Mouse (Mus musculus) kidney, postnatal 36 days (tissue): ENCODE measurements at regions not wholly inside any gene's neighbourhood (a gene's known extent, or its start where the extent isn't known, plus 50 kb on each side); places are given as distances from the start of the nearest gene placed in this dataset.
A peak's percentile ranks its signal among the peaks of the same experiment; 100 is the strongest.

ENCODE experiments used
- DNase-seq, 2 experiments: peaks; one replicate each; pipeline ENCODE4 v3.0.0; 2021 to 2022; ENCODE audit warnings: mixed read lengths in 2 of 2

DNA sequence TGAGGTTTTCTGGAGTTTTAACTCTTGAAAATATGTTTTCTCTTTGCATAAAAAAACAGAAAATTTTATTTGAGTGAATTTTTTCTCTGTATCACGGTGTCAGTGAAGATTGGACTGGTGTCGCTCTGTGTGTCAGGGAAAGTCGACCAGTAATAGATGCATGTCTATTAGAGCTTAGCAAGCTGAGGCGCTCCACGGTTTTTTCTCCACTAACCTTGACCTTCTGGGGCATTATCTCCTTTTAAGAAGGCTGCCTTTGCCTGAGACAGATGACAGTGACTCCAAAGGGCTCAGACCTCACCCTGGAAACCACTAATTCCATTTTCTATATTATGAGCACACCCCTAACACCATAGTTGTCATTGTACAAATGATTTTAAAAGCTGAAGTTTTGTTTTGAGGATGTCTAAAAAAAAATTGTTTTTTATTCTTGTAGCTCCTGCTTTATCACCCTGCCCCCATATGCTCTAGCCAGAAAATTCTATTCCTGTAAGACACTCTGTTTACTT is 561.8 kb downstream of the Gm43517 start:
- DNase-seq: no peak

DNA sequence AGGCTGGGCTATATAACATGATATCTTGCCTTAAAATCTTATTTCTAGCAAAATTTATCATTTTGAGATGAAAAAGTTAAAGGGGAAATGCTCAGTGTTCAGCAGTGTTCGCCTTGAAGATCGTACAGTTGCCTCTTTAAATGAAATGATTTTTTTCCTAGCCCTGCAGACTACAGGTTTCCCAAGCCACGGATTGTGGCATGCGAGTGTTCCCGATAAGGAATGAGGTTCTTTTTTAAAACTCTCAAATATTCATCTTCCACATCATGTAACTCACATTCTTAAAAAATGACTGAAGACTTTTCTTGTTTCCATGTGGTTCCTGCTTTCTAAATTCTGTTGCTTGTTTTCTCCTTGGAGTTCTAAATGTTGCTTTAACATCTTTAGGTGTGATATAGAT is 566.0 kb downstream of the Gm43517 start:
- no peak for DNase-seq

DNA sequence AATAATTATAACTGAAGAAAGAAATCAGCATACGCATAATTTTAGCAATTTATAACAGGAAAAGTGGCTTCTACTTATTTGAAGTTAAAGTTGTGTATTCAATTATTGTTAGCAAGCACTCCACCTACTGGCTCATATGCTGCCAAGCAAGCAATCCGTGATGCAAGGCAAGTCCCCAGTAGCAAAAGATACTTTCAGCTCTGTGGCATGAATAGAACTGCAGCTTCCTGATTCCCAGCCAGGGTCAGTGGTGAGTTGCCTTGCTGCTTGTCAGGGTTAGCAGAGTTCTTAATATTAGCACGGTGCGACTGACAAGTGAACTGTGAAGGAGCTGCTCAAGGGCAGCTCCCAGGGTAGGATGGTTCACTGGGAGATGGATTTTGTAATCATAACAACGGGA is 566.8 kb downstream of the Gm43517 start:
- DNase-seq: peak in 1 of 2 experiments; percentile 6

DNA sequence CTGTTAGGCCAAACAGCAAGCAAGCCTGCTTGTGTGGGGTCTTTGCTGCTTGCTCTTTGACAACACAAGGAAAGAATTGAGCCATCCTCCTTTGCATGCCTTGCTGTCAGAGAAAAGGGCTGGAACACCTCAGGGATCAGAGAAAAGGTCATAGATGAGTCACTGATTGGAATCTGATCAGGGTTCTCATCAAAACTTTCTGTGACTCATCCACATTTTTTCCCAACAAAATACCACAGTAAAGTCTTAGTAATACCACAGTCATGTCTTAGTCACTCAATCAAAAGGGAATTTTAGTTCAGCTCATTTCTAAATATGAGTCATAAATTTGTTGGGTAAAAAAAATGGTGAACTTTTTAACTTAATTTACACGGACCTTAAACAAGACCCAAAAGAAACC is 583.1 kb downstream of the Gm43517 start:
- DNase-seq: no peak

DNA sequence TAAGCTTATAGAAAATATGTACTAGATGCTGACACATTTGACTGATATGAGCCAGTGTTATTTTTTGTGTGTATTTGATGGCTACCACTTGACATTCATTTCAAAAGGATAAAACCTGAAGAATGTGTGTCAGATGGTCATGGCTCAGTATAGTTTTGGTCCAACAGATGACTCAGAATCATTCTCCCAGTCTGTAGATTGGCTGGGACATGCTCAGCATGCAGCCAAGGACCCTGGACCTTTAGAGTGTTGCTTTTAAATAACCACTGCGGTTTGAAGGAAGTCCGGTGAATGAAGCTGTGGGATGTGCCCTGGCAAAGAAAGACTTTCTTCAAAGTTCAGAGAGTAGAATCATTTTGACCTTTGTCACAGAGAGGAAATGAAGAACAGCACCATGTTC is 584.6 kb downstream of the Gm43517 start:
- no peak for DNase-seq

DNA sequence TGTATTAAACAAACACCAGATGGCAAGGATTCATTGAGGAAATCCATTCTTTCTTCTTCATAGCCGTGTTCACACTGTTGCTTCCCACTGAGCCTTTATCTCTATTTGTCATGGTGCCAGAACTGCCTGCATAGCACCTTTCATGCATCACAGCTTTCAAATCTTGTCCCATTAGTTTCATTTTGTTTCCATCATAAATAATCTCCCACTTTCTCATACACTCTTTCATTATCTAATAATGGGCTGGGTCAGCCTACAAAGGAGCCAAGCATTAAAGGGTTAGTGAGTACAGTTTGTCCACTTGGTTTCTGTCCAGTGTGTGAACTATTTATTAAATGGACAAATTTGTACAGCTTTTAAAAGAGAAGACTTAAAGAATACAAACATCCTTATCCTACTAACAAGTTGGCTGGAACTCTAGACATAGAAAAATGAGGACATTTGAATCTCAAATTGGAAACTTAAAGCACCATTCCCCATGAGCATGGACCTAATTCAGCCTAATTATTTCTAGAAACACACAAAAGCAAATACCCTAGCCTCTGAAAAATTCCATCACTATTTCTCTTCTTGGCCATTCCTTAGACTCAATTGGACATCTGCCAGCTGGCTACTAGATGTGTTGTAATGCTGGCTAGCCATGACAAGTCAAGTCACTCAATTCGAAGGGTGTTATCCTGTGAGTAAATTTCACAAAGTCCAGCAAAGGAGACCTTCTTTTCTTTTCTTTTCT is 589.8 kb downstream of the Gm43517 start:
- DNase-seq: no peak

DNA sequence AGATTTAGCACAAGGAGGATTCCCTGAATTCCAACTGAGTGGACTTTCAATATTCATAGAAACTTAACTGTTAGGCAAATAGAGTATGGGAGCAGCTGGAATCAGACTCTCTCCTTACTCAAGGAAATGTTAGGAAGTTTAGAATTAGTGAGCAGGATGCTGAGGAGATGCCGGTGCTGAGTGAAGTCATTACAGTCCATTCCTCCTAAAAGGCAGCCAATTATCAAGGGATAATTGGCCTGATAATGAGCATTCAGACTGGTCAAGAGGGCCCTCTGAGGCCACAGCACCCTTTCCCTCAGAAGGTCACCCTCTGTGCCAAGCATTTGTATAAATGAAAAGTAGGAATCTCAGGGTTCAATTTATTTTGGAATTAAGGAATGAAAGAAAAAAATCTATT is 590.6 kb downstream of the Gm43517 start:
- DNase-seq: no peak

DNA sequence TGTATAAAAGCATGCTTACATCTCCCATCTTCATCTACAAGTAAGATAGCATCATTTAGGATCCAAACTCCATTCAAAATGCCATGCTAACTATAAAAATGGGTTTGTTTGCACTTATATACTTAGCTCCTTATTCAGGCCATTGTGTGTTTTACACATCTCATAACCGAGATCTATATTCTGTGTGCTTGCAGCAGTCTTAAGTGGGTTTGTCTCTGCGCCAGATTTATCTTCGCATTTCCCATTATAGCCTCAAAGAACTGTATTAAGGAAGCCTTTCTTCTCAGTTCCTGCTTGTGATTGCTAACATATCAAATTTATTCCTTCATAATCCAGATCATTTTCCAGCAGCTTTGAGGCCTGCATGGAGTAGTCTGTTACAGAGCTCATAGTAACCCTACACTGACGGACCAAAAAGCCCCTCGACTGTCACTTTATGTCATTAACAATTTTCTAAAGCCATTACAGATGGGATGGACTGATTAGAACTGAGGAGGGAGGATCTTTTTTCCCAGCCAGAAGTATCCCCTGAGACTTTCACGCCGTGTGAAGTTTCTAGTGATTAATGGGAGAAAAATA is 607.6 kb downstream of the Gm43517 start:
- no peak for DNase-seq

DNA sequence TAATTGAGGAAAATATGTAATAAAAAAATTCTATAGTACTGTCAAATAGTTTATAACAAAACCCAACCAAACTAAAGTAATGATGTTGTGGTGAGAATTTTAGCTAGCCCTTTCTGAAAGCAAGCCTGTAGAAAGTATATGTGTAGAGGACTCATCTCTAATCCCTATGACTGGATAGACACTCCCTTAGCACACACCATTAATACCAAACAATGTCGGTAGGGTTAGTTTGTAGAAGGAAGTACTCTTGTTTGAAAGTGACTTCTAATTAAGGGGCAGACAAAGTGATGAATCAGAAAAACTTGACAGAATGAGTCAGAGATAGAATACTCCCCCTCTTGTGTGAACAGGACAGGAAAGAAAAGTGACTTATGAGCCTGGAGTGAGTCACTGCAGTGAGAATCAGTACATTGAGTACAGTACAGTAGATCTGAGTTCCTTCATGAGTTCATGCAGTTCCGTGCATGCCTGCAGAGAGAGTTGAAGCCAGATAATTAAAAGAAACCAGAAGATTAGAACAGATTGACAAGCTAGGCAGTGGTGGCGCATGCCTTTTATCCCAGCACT is 610.0 kb downstream of the Prkd1 start:
- no peak for DNase-seq

DNA sequence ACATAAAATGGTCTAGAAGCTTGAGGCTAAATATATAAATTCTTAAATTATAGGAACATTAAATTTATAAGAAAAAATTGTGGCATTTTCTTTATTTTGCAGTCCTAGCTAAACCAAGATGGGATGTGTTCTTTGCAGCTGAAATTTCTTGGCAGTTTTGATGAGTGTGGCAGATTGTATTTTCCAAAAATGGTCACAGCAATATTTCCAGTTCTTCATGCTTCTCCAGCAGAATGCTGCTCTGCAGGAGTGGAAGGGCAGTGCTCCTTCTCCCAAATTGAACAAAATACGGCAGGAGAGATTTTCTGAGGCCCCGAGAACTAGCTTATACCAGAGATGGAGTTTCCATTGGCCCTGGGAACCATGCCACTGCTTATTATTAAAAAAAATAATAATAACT is 587.6 kb downstream of the Prkd1 start:
- no peak for DNase-seq

DNA sequence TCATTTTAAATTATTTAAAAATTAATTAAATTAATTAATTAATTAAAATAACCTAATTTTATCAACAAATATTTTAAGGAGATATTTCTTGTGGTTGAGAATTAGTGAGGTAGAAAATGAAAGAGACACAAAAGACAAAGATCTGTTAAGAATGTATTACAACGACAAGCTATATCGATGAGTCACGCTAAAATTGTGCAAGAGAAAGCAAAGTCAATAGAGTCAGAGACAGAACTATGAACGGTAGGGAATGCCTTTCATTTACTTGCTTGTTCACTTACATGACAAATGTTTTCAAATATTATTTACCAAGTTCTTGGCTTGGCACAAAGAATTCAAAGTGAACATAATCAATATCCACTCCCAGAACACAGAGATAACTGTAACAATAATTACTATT is 582.5 kb downstream of the Prkd1 start:
- DNase-seq: no peak

DNA sequence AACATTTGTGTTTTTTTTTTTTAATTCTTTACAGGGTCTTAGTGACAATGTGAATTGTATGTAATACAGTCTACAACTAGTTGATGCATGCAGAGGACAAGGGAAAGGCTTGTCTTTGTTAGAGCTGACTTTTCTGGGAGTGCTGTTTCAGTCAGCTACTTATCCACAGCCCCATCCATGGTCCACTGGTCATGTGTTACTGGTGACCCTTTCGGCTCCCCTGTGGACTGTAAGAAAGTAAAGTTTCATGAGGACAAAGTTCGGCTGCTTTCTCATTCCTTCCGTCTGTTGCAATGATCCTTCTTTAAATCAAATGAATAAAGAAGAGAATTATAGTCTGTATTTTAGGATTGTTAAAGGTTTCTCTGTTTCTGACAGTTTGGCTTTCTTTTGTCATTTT is 577.1 kb downstream of the Prkd1 start:
- DNase-seq: peak; percentile 39 to 54

DNA sequence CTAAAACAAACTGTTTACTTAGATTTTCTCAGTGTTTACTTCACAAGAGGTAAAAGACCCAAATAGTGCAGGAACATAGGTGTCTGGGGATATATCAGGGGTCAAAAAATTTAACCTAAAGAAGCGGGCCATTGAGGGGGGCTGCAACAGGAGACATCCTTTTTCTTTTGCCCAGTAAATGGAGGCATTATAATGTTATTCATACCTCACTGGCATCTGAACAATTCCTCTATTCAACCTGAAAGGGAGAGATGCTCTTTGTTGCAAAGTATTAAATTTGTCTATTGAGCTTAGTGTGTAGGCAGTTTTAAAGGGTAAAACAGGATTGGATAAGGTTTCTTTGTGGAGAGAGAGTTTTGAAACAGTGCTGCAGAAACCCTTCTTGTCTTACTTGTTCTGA is 576.5 kb downstream of the Prkd1 start:
- no peak for DNase-seq

DNA sequence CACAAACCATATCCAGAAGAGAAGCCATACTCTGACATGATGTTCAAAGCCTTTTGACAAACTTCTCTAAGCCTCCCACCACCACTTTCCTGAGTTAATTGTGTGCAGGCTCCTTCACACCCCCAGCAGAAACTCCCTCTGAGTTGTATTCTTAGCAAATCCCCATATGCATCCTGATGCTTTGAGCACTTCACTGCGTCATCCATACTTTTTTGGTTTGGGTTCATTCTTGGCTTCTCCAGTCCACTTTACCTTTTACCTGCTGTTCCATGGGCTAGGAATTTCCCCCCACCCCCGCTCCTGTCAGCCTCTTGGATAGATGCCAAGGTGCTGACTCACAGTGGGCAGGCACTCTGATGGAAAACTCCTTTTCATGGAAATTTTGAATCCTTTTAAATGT is 575.2 kb downstream of the Prkd1 start:
- DNase-seq: peak; percentile 11 to 15

DNA sequence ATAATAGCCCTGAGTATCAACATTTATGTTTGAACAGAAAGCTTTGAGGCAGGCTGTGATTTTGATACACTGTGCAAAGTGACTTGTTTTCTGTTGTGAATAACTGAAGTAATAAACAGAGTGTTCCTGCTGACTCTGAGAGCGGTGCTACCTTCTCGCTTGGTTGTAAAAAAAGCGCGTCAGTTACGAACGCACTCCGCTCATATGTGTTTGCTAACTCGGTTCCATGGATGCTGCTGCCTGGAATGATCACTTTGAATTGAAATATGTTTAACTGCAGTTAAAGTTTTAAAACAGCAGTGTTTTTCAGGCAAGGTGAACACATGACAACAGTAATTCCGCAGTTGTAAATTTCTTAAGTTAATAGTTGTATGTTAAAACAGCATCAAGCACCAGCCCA is 567.7 kb downstream of the Prkd1 start:
- no peak for DNase-seq

DNA sequence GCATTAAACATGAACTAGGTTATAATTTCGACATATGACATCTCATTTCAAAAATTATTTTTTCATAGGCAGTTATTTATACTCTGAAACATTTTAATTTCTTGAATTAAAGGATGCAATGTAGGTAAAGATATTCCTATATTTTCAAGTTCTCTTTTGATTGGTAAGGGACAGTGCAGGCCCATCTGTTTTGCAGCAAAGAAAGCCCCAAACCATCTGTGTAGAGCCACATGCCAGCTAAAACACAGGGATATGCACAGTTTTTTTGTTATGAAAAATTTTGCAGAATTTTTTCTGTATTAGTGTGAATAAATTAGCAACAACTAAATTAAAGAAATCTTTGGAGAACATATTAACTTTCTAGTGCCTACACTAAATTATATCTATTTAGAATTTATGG is 567.3 kb downstream of the Prkd1 start:
- no peak for DNase-seq

DNA sequence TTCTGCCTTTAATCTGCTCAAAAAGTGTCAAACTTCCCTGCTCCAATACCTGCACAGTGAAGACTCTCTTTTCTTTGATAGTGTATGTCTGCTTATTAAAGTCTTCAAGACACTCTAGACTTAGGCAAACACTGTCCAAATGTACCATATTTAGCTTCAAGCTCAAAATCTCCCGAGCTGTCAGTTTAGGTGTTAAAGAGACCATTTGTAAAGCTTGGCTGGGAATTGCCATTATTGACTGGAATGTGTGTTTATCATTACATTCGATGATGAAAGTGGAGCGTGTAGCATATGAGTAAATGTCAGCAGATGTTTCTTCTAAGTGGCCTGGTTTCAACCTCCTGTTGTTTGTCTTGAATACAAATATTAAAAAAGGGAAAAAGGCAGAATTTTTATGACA is 564.4 kb downstream of the Prkd1 start:
- no peak for DNase-seq

DNA sequence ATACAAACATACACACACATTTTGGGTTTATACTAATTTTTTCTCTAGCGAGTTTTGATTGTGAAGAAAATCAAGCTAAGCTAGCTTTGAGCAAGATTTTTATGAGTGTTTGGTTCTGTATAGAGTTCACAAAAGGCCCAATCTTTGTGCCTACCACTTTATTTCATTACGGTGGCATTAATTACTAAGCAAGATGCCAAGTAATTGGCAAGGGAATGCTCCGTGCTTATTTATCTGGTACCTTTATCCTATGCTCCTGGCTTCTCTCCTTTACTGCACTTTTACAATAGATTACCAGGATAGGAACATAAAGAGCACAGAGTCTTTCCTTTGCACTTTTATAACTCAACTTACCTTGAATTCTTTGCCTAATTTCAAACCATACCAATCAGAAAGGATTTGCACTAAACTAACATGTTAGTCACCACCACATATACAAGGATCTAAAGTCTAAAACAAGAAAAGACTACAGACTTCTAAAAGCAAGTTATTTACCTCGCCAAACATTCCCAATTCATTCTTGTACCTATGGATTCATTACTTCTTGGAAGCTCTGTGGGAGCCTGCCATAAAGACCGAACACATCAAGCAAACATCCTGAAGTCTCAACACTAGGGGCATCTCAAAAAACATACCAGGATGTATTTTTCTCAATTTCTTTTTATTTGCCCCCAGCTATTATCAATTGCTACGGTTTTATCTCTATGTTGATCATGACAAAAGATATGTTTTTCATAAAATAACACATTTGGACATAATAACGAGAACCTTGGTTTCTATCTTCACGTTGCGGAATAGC is 537.5 kb downstream of the Prkd1 start:
- DNase-seq: no peak

DNA sequence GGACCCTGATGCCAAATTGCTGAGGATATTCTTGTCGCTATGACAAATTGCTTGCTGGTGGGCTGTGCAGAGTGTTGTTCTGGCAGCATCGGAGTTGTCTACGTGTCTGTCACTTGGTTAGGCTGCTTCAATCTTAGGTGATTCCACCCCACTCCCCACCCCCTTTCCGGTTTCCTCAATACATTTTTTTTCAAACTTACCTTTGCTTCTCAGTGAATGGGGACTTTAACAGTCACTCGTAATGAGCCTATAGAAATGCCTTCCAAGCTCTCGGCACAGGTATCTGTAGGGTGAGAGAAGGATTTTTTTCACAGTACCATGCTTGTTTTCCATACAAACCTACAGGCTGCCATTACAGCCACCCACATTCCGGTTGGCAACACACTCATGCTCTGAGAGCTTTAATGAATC is 536.8 kb downstream of the Prkd1 start:
- no peak for DNase-seq

DNA sequence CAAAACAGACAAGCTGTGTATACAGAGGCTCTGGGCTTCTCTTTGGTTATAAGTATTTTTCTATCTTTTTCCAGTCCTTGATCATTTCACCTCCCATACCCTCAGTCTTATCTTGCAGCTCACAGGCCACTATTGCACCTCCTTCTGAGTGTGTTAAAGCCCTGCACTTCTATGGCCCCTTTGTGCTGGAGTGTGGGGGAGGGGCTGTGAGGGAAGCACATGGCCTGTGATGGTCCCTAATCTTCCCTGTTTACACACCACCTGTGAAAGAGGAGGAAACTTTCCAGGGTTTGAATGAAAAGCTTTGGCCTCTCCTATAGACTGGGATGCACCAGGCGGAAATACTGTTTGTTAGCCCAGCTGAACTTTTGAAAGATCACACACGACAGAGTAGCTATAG is 533.0 kb downstream of the Prkd1 start:
- no peak for DNase-seq

DNA sequence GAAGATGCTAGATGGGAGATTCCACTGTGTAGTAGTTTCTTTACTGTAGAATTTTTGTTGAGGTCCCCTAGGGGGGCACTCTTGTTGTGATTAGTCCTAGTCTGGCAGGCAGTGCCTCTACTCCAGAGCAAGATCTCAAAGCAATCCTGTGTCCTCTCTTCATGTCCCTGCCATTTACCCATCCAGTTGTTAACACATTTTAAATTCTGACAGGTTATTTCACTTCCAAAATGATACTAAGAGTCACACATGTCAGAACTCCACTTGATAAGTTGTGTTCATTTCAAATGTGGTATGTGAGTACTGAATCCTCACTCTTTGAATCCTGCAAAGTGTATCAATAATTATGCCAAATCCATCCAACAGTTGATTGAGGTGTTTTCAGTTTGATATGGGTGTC is 530.6 kb downstream of the Prkd1 start:
- no peak for DNase-seq

DNA sequence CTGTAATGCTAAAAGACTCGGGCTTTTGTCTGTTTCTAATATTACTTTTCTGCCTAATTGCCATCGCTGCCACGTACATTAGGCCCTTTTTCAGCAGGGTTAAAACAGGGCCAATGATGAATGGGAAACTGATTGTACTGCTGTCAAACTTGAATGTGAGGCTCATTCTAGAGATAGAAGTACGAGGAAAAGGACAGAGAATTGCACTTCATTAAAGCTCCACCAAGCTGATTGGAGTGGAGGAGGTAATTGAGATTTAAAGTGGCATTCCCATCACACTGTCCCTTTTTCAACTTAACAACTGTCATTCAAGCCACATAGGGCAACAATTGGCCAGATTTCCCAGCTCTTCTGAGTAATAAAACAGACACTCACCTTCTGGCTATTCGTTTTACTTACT is 526.8 kb downstream of the Prkd1 start:
- no peak for DNase-seq

DNA sequence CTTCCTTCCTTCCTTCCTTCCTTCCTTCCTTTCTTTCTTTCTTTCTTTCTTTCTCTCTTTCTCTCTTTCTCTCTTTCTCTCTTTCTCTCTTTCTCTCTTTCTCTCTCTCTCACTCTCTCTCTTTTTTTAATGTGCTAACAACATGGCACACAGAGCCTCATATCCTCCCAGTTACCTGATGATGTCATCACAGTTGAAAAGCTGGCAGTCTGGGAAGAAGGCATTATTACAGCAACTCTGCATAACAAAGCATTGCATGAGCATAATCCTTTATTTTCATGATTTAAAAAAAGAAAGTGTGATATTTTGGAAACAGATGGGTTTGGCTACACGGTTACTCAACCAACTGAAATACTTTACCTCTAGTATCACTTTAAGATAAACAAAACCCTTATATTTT is 525.9 kb downstream of the Prkd1 start:
- DNase-seq: no peak

DNA sequence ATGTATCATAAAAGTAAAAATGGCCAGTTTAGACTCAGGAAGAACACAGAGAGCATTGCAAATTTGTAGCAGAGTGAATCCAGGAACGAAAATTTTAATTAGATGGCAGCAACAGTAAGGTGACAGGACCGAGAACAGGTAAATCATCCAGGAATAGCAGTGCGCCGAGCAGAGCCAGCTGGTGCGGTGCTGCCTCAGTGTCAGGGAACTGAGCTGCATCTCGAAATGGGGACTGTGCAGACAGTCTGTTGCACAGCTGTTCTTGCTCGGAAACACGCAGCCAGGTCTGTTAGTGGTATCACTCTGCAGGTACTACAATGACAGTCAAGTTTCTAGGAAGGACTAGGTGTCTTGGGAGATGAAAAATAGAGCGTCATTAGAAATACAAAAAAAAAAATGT is 490.8 kb downstream of the Prkd1 start:
- DNase-seq: peak in 1 of 2 experiments; percentile 1
